Mouse (Mus musculus) liver, adult 2 months (tissue): ENCODE data around the gene Il34. TPM values are rescaled to one million over a fixed set of nuclear protein-coding genes. Genes with fewer than 3 reads are reported as not detected.

Experiments
- DNase-seq: peaks from one replicate; pipeline ENCODE4 v3.0.0-alpha.2; 2011; ENCODE audit warnings: low read depth, low spot score; ENCODE audit errors: extremely low read depth
- H3K27ac ChIP-seq: fragments of 200-500 bp; replicated peaks from 2 replicates; pipeline ENCODE4 v1.5.1; 2012; ENCODE audit warnings: low read depth, mild to moderate bottlenecking, control low read depth, inconsistent platforms, low read length; ENCODE audit not compliant: insufficient read depth
- H3K27me3 ChIP-seq: fragments of 200-500 bp; 2 replicates; pipeline ENCODE4 v1.6.1; 2012; ENCODE audit warnings: mild to moderate bottlenecking, moderate library complexity, low read length, inconsistent platforms; ENCODE audit not compliant: control insufficient read depth, insufficient read depth
- H3K36me3 ChIP-seq: fragments of 200-500 bp; 2 replicates; pipeline ENCODE4 v1.6.1; 2012; ENCODE audit warnings: low read length, inconsistent platforms; ENCODE audit not compliant: control insufficient read depth, insufficient read depth
- H3K4me1 ChIP-seq: fragments of 200-500 bp; 2 replicates; pipeline ENCODE4 v1.6.1; 2011; ENCODE audit warnings: low read length; ENCODE audit not compliant: control insufficient read depth, insufficient read depth
- H3K4me3 ChIP-seq: fragments of 200-500 bp; 2 replicates; pipeline ENCODE4 v1.5.1; 2011; ENCODE audit warnings: low read depth, mild to moderate bottlenecking, control low read depth, low read length, moderate library complexity; ENCODE audit not compliant: insufficient read depth
- H3K79me2 ChIP-seq: fragments of 200-500 bp; 2 replicates; pipeline ENCODE4 v1.6.1; 2012; ENCODE audit warnings: inconsistent platforms, mild to moderate bottlenecking, low read length, moderate library complexity; ENCODE audit not compliant: control insufficient read depth, insufficient read depth
- H3K9ac ChIP-seq: fragments of 200-500 bp; 2 replicates; pipeline ENCODE4 v1.6.1; 2012; ENCODE audit warnings: low read depth, mild to moderate bottlenecking, control low read depth, inconsistent platforms, low read length
- CTCF ChIP-seq: fragments of 200-500 bp; IDR thresholded peaks from 2 replicates; pipeline ENCODE4 v1.5.1; 2011; ENCODE audit warnings: low read depth, low read length, control low read depth
- POLR2A ChIP-seq: fragments of 200-500 bp; IDR thresholded peaks from 2 replicates; pipeline ENCODE4 v1.6.1; 2011; ENCODE audit warnings: low read length, control low read depth; ENCODE audit not compliant: insufficient read depth; ENCODE audit errors: extremely low read depth
- WGBS: fragments of 180-500 bp; shearing (Covaris S2); methylation state at CpG from one replicate; pipeline ENCODE4 v1.1.7; 2018; 5-methylcytosine and 5-hydroxymethylcytosine counted together
- polyA plus RNA-seq: library from polyadenylated mRNA; depleted of rRNA; stranded (reverse); fragments of >200 nt; gene quantifications from 2 replicates; pipeline ENCODE4 v1.2.3, GENCODE M21; 2012
- total RNA-seq: library from RNA; depleted of rRNA; stranded (reverse); fragments of >200 nt; gene quantifications from 2 replicates; pipeline ENCODE4 v1.2.3, GENCODE M21; 2014

Gene Il34
- total and polyA plus RNA-seq, 2 experiments = 2.4 to 7.3 TPM

GRCm38 (mm10) chr8:110704103-110704502 is 101.6 kb downstream of the Il34 start:
- Histone ChIP-seq H3K79me2 (no peaks in the 10 kb centered on the region), H3K4me3 (no peak overlapping the region), H3K36me3 (no peaks in the 10 kb centered on the region; the same call in 1 of the 2 replicates), H3K9ac (no peak overlapping the region), H3K27me3 (no peaks in the 10 kb centered on the region), H3K4me1 (no peaks in the 10 kb centered on the region), H3K27ac (no peak overlapping the region)
- DNase-seq = no peak
- no peak for TF ChIP-seq CTCF
- no peak for TF ChIP-seq POLR2A
- 96% methylated on average over 3 of the region's 3 CpGs for WGBS

GRCm38 (mm10) chr8:110703460-110704061 is 102.2 kb downstream of the Il34 start:
- Histone ChIP-seq H3K4me3 (no peak overlapping the region), H3K4me1 (no peaks in the 10 kb centered on the region), H3K79me2 (no peaks in the 10 kb centered on the region), H3K27ac (no peak overlapping the region), H3K27me3 (no peaks in the 10 kb centered on the region), H3K36me3 (no peaks in the 10 kb centered on the region; the same call in 1 of the 2 replicates), H3K9ac (no peak overlapping the region)
- DNase-seq = no peak
- TF ChIP-seq CTCF = no peak
- TF ChIP-seq POLR2A = no peak
- WGBS = 92% methylated on average over 9 of the region's 9 CpGs

GRCm38 (mm10) chr8:110702636-110703459 is 102.9 kb downstream of the Il34 start:
- Histone ChIP-seq H3K27ac (no peak overlapping the region), H3K9ac (no peak overlapping the region), H3K27me3 (no peaks in the 10 kb centered on the region), H3K36me3 (no peaks in the 10 kb centered on the region), H3K4me1 (no peaks in the 10 kb centered on the region), H3K79me2 (no peaks in the 10 kb centered on the region), H3K4me3 (no peak overlapping the region)
- no peak for TF ChIP-seq CTCF
- TF ChIP-seq POLR2A = no peak
- 89% methylated on average over 9 of the region's 9 CpGs for WGBS
- no peak for DNase-seq

- H3K36me3 ChIP-seq = no peaks in the 10 kb centered on the region
- no peak for DNase-seq
- no peaks in the 10 kb centered on the region for H3K79me2 ChIP-seq
- no peak overlapping the region for H3K4me3 ChIP-seq
- TF ChIP-seq CTCF (no peak), POLR2A (no peak)
- no peak overlapping the region for H3K9ac ChIP-seq
- no peaks in the 10 kb centered on the region for H3K27me3 ChIP-seq
- 93% methylated on average over 2 of the region's 2 CpGs for WGBS
- H3K4me1 ChIP-seq = no peaks in the 10 kb centered on the region
- H3K27ac ChIP-seq = no peak overlapping the region
These were observed 105.2 kb downstream of the Il34 start for GRCm38 (mm10) chr8:110700561-110700960.

- H3K36me3 ChIP-seq = no peaks in the 10 kb centered on the region
- TF ChIP-seq POLR2A = no peak
- TF ChIP-seq CTCF = no peak
These were observed 106.2 kb downstream of the Il34 start for GRCm38 (mm10) chr8:110699501-110699900.

GRCm38 (mm10) chr8:110698098-110698497 is 107.6 kb downstream of the Il34 start:
- TF ChIP-seq CTCF = no peak
- no peak for TF ChIP-seq POLR2A
- no peak overlapping the region for H3K9ac ChIP-seq
- no peak overlapping the region for H3K27ac ChIP-seq
- no peaks in the 10 kb centered on the region for H3K4me1 ChIP-seq
- H3K79me2 ChIP-seq = no peaks in the 10 kb centered on the region
- peaks cover 2% of the 10 kb centered on the region; the same call in 1 of the 2 replicates for H3K36me3 ChIP-seq
- 83% methylated on average over 1 of the region's 1 CpGs for WGBS
- no peak overlapping the region for H3K4me3 ChIP-seq
- no peak for DNase-seq
- H3K27me3 ChIP-seq = no peaks in the 10 kb centered on the region

More at GRCm38 (mm10) chr8:110699501-110699900, 106.2 kb downstream of the Il34 start:
- DNase-seq = no peak
- no peak overlapping the region for H3K9ac ChIP-seq
- H3K79me2 ChIP-seq = no peaks in the 10 kb centered on the region
- no peaks in the 10 kb centered on the region for H3K4me1 ChIP-seq
- 94% methylated on average over 7 of the region's 7 CpGs for WGBS
- no peak overlapping the region for H3K27ac ChIP-seq
- no peaks in the 10 kb centered on the region for H3K27me3 ChIP-seq
- H3K4me3 ChIP-seq = no peak overlapping the region
